ENCODE assay signal across 19 mouse cellular contexts in genomic region chr19:34369551-34369950, GRCm38 (mm10).
DNase-seq lines count a peak whose midpoint lies in the region; ATAC-seq lines count a peak whose summit lies in the region.
"Had no signal": no experiment of that assay in that cellular context is flagged by ENCODE, and none has a peak within 500 bp of the region (broad histone marks: within the 10 kb centered on the region; RNA-seq: fewer than 3 reads in every experiment).

No protein-coding gene starts in this region.

- H3K27ac ChIP-seq in limb, embryonic 12.5 days, result 0 out of 2 replicates have a peak overlapping the region, but pooled peaks have one; percentile 19
- H3K27ac ChIP-seq in limb, embryonic 10.5 days, result no peak overlapping the region
- H3K27ac ChIP-seq in neural tube, embryonic 12.5 days, result no peak overlapping the region
- H3K27ac ChIP-seq: embryonic facial prominence, embryonic 13.5 days; left cerebral cortex, adult 2 months had no signal

- 14% methylated on average over 1 of the region's 1 CpGs for WGBS in limb, embryonic 12.5 days
- 11% methylated on average over 1 of the region's 1 CpGs for WGBS in limb, embryonic 10.5 days
- 3% methylated on average over 1 of the region's 1 CpGs for WGBS in neural tube, embryonic 12.5 days

- intact Hi-C loops in gastrocnemius, postnatal 36 days (cut with DNase I), result no loop called here

- H3K9me3 ChIP-seq in limb, embryonic 12.5 days, result no peaks in the 10 kb centered on the region
- no peaks in the 10 kb centered on the region for H3K9me3 ChIP-seq in limb, embryonic 10.5 days (replicated peaks)
- H3K9me3 ChIP-seq in neural tube, embryonic 12.5 days, result no peaks in the 10 kb centered on the region
- H3K9me3 ChIP-seq: embryonic facial prominence, embryonic 13.5 days had no signal

- no peak for ATAC-seq in limb, embryonic 12.5 days (ENCODE audit: insufficient number of reproducible peaks, insufficient read depth, low FRiP score, low TSS enrichment, low read depth)
- peak; percentile 33; the same call in 1 of the 2 replicates for ATAC-seq in neural tube, embryonic 12.5 days (ENCODE audit: low FRiP score, low read depth)
- ATAC-seq: forebrain, embryonic 16.5 days; Patski had no signal

- DNase-seq in limb, embryonic 10.5 days (ENCODE audit: low spot score), result no peak
- DNase-seq in R1 (ENCODE audit: low read depth, low spot score), result peak; percentile 6
- DNase-seq in fat pad, adult 2 months (ENCODE audit: extremely low read depth, low read depth, low spot score), result peak; percentile 10
- no peak for DNase-seq in cerebellum, adult 11 months
- no peak for DNase-seq in thymus, postnatal 0 days (ENCODE audit: low spot score)
- no peak for DNase-seq in gastrocnemius, postnatal 36 days
- DNase-seq: adrenal gland, adult 8-10 months; cerebellum, adult 9-11 months; gastrocnemius, postnatal 10 days; heart, postnatal 4 days; liver; lung, embryonic 14.5 days had no signal

- H3K36me3 ChIP-seq in limb, embryonic 12.5 days, result no peaks in the 10 kb centered on the region
- H3K36me3 ChIP-seq in limb, embryonic 10.5 days, result no peaks in the 10 kb centered on the region
- H3K36me3 ChIP-seq in neural tube, embryonic 12.5 days, result no peaks in the 10 kb centered on the region
- H3K36me3 ChIP-seq: embryonic facial prominence, embryonic 13.5 days had no signal

- H3K4me1 ChIP-seq in limb, embryonic 12.5 days (replicated peaks), result peaks cover 10% of the 10 kb centered on the region; the same call in 1 of the 2 replicates
- peaks cover 22% of the 10 kb centered on the region for H3K4me1 ChIP-seq in limb, embryonic 10.5 days
- peaks cover 5% of the 10 kb centered on the region; the same call in 1 of the 2 replicates for H3K4me1 ChIP-seq in neural tube, embryonic 12.5 days
- H3K4me1 ChIP-seq: embryonic facial prominence, embryonic 13.5 days had no signal

- no peak overlapping the region for H3K4me3 ChIP-seq in limb, embryonic 12.5 days (replicated peaks)
- H3K4me3 ChIP-seq in limb, embryonic 10.5 days, result no peak overlapping the region
- no peak overlapping the region for H3K4me3 ChIP-seq in neural tube, embryonic 12.5 days
- H3K4me3 ChIP-seq: embryonic facial prominence, embryonic 13.5 days; left cerebral cortex, adult 2 months had no signal

- no peak overlapping the region for H3K9ac ChIP-seq in limb, embryonic 12.5 days (replicated peaks)
- H3K9ac ChIP-seq in neural tube, embryonic 12.5 days, result no peak overlapping the region
- H3K9ac ChIP-seq: embryonic facial prominence, embryonic 13.5 days; lung, embryonic 14.5 days had no signal

- no peaks in the 10 kb centered on the region for H3K27me3 ChIP-seq in limb, embryonic 12.5 days
- no peaks in the 10 kb centered on the region for H3K27me3 ChIP-seq in limb, embryonic 10.5 days (ENCODE audit: low read depth, poor library complexity, severe bottlenecking)
- no peaks in the 10 kb centered on the region for H3K27me3 ChIP-seq in neural tube, embryonic 12.5 days (replicated peaks)
- H3K27me3 ChIP-seq: embryonic facial prominence, embryonic 13.5 days had no signal

- no peak overlapping the region for H3K4me2 ChIP-seq in limb, embryonic 12.5 days
- H3K4me2 ChIP-seq in neural tube, embryonic 12.5 days (replicated peaks), result no peak overlapping the region
- H3K4me2 ChIP-seq: embryonic facial prominence, embryonic 13.5 days; heart, embryonic 11.5 days; lung, embryonic 14.5 days had no signal

Comparison
In these comparisons a context has a peak if more than half of its experiments do, and no peak if none do; other contexts are left out.
1. DNase-seq: peak in R1 (single experiment) and fat pad, adult 2 months (single experiment); none in limb, embryonic 10.5 days (single experiment), cerebellum, adult 11 months (single experiment), thymus, postnatal 0 days (single experiment) and gastrocnemius, postnatal 36 days (0 of 2).